In the genomic region with DNA sequence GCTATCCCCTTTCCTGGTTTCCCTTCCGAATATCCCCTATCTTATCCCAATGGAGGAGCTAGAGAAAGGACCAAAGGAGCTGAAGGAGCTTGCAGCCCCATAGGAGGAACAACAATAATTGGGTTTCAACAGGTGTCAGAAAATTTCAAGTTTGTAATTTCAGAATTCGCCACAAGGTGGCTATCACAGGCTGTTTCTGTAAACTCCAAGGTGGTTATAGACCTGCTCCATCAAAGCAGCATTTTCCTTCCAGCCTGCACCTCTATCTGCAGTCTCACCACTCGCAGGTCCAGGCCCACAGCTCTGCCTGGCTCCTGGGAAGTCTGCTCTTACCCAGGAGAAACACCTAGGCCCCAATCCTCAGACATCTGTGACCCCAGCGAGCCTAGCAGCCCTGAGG, we compare ENCODE assay signal across 9 mouse cellular contexts. TPM values are rescaled to one million over a fixed set of nuclear protein-coding genes. Genes with fewer than 3 reads are reported as not detected.
A peak's percentile ranks its signal among the peaks of the same experiment; 100 is the strongest.
DNase-seq lines count a peak whose midpoint lies in the region; ATAC-seq lines count a peak whose summit lies in the region.
"Had no signal": no experiment of that assay in that cellular context is flagged by ENCODE, and none has a peak within 500 bp of the region (broad histone marks: within the 10 kb centered on the region; RNA-seq: fewer than 3 reads in every experiment).

No protein-coding gene starts in this region.

- DNase-seq in right cerebral cortex, adult 18-20 months, result peak; percentile 64
- no peak for DNase-seq in right cerebral cortex, postnatal 14 days
- peak; percentile 88 for DNase-seq in ZHBTc4 (ENCODE audit: low read depth, low spot score)
- DNase-seq in embryo, embryonic 11.5 days (ENCODE audit: low read depth, low spot score), result peak; percentile 38
- DNase-seq in kidney, adult 8-10 months, result peak; percentile 31 to 45
- DNase-seq in left cerebral cortex, postnatal 4 days, result peak; percentile 3
- DNase-seq in ovary, postnatal 10 days (ENCODE audit: low spot score), result no peak

- intact Hi-C loops in left cerebral cortex, postnatal 4 days (cut with DNase I), result loop anchor here (5.0 kb wide), 1 partner anchor 245 kb away; no protein-coding TSS in a partner anchor

- peak; percentile 58; the same call in 1 of the 2 replicates for ATAC-seq in neutrophil, adult 5-6 weeks (ENCODE audit: extremely low read depth, insufficient number of reproducible peaks, low FRiP score, poor library complexity, severe bottlenecking)

RNA-seq across cellular contexts. Expression of gene Vmn1r236, which starts 10.6 kb away (rescaled TPM):
- not detected for total RNA-seq in left cerebral cortex, postnatal 4 days (2021)
- 0.12 and 0.37 TPM in 2 replicates for total RNA-seq in neutrophil, adult 5-6 weeks (2017)
- total RNA-seq: heart, postnatal 14 days had no signal

RNA-seq across cellular contexts. Expression of gene Vmn1r235, which starts 15.9 kb away (rescaled TPM):
- not detected for total RNA-seq in left cerebral cortex, postnatal 4 days (2021)
- total RNA-seq in neutrophil, adult 5-6 weeks (2017), result not detected in 2 replicates
- total RNA-seq: heart, postnatal 14 days had no signal

RNA-seq across cellular contexts. Expression of gene Vmn1r237, which starts 39.6 kb away (rescaled TPM):
- total RNA-seq in left cerebral cortex, postnatal 4 days (2021), result not detected
- not detected in 2 replicates for total RNA-seq in neutrophil, adult 5-6 weeks (2017)
- total RNA-seq: heart, postnatal 14 days had no signal

RNA-seq across cellular contexts. Expression of gene Vmn1r234, which starts 46.2 kb away (rescaled TPM):
- not detected for total RNA-seq in left cerebral cortex, postnatal 4 days (2021)
- not detected in 2 replicates for total RNA-seq in neutrophil, adult 5-6 weeks (2017)
- total RNA-seq: heart, postnatal 14 days had no signal

Comparison
In these comparisons a context has a peak if more than half of its experiments do, and no peak if none do; other contexts are left out.
1. DNase-seq: peak in right cerebral cortex, adult 18-20 months (single experiment), ZHBTc4 (single experiment), embryo, embryonic 11.5 days (single experiment), kidney, adult 8-10 months (2 of 2) and left cerebral cortex, postnatal 4 days (single experiment); none in right cerebral cortex, postnatal 14 days (single experiment) and ovary, postnatal 10 days (single experiment).